Mouse (Mus musculus) brown adipose tissue, adult 24 weeks (tissue): ENCODE data around the gene Tmem185b. TPM values are rescaled to one million over a fixed set of nuclear protein-coding genes. Genes with fewer than 3 reads are reported as not detected.

Experiments
- polyA plus RNA-seq: library from polyadenylated mRNA; stranded (reverse); fragments of >200 nt; gene quantifications from 2 replicates; pipeline ENCODE4 v1.2.4, GENCODE M21; 2012; ENCODE audit not compliant: missing spikeins, insufficient read depth, insufficient read length

Gene Tmem185b
- polyA plus RNA-seq, 1 experiment, result 5.9 TPM

Other genes starting within 250 kb of the Tmem185b start
- gene Inhbb, start 103.9 kb upstream of the Tmem185b start, polyA plus RNA-seq, result 1.2 and 3.3 TPM in 2 replicates
- gene Ralb, start 21.4 kb upstream of the Tmem185b start, polyA plus RNA-seq, result 30.2 and 32.3 TPM in 2 replicates
- gene Epb41l5, start 122.8 kb downstream of the Tmem185b start, polyA plus RNA-seq, result 4.2 and 8.0 TPM in 2 replicates